Mouse (Mus musculus) frontal cortex, postnatal 36 days (tissue): Measurements from ENCODE around the gene Frem1.

Experiments
- DNase-seq, 2 experiments: peaks; one replicate each; pipeline ENCODE4 v3.0.0; 2022; ENCODE audit warnings: low spot score in 2 of 2

Frem1 gene

DNA sequence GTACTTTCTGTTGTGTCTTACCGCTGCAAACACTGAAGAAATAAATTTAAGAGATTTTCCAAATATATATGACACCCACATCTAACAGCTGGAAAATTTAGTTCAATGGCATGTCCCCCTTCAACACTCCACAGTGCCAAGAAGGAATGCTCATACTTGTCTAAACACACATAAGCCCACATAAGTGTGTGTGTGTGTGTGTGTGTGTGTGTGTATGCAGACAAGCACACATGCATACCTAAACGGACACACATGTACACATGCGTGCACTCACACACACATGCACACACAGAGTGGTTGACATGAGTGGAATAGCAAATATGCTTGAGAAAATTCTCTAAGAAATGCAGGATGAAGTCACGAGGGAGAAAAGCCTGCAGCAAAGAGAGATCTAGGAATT is 179.6 kb downstream of the Frem1 start:
- no peak for DNase-seq

DNA sequence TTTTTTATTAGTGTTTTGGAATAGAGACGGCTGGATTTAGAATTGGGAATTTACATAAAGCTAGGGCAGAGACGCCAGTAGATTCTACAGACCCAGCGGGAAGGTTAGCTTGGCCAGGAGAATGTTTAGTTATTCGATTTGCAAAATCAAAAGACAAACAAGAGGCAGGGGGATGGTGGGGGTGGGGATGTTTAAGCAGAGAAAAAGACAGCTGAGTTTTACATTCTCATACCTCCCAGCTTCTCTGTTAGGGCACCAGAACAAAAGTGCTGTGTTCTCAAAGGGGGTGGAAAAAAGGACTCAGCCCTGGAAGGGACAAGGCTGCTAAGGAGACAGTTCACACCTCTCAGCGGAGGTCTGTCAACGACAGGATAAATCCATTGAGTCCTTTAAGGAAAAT is 180.0 kb downstream of the Frem1 start:
- no peak for DNase-seq

DNA sequence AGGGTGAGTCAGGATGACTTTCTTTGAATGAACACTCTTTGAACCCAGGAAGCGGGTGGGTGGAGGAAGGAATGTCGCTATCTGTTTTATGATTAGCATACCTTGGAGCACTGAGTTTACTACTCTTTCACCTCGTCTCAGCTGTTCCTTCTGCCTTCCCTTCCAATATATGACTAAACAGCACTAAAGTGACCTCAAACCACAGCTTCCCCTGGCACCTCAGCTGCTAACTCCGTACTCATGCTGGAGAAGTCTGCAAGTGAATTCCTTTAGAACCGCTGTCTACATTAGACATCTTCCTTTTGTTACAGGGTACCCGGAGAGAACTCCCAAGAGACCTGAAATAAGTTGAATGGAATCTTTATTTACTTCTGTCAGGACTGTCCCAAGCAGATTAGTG is 181.2 kb downstream of the Frem1 start:
- DNase-seq: no peak

DNA sequence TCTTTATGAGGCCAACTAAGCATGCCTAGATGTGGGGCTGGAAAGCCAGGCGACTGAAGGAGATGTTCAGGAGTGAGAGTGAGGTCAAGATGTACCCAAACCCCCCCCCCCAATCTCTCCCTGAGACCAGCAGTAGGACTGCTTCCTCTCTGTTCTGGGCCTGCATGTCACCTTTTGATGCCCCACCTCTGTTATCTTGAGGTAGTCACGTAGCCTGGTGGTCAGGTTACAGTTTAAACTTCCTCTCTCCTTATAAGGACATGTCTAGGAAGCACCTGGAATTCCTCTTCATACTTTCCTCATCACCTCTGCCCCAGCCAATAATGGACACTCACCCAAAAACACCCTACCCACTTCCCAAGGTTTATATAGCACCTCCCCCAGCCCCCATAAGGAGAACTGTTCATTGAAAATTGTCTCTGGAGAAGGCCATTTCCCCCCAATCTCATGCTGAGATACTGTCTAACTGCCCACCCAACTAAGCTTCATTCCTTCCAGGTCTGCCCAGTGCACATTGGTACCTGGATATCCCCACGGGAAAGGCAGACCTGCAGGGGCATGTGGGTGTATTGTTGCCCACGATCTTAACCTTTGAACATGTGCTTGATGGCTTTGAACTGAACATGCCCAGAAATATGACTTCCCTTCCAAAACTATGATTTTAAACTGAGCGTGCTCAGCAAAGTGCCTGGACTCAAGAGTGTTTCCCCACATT is 184.3 kb downstream of the Frem1 start:
- DNase-seq: no peak

DNA sequence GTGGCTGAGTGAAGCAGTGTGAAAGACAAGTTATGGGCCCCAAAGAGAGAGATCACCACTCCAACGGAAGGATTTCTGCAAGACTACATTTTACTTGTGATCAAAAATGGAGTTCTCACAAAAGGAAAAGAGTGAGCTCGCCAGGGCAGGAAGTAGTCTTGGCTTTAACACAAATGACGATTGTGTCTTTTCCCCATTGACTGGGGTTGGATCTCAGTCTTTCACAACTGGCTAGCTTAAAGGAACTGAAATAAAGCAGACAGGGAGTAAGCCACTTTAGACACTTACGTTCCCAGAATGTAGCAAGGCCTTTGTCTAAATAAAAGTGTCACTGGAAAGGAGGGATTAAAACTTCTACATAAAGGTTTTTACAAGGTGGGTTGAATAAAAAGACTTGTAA is 185.0 kb downstream of the Frem1 start:
- DNase-seq: no peak

GRCm38 (mm10) chr4:82864974-82865699 is 187.0 kb downstream of the Frem1 start:
- DNase-seq: no peak

- DNase-seq: no peak
Measured at GRCm38 (mm10) chr4:82863316-82863715, 188.8 kb downstream of the Frem1 start.

DNA sequence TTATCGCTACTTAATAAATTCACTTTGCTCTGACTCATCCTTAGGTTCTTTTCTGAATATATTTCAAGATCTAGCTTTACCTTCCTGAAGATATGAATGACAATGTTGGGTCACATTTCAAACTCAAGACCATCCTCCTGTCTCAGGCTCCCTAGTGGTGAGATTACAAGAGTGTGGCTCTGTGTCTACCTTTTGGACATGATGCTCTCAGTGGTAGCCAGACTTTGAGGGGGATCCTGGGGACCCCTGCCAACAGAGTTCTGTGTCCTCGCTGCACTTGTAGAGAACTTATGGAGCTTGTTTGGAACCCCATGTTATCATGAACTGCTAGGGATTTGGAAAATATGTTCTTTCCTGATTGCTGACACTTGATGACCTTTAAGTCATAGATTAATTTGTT is 190.7 kb downstream of the Frem1 start:
- DNase-seq: no peak

GRCm38 (mm10) chr4:82860566-82860965 is 191.6 kb downstream of the Frem1 start:
- DNase-seq: no peak

- DNase-seq: peak; percentile 81 to 87
Measured at GRCm38 (mm10) chr4:82859131-82860125, 192.7 kb downstream of the Frem1 start, which contains the start of gene Zdhhc21. TSS of gene Zdhhc21 (minus strand) at chr4:82859958.

GRCm38 (mm10) chr4:82858431-82859010 is 193.6 kb downstream of the Frem1 start:
- no peak for DNase-seq

DNA sequence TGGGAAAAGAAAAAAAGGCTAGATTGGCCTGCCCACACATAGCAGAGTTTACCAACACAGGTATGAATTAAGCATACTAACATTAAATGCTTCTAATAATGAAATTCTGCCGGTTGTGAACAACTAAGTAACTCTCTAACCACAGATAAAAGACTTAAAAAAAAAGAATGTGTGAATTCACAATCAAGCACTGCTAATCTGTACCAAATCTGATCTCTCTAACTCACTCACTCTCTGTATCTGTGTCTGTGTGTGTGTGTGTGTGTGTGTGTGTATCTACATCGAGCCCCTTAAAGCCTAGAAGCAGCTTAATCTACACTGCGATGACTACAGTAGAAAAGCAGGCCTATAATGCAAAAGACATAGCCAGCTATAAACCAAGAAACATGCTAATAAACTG is 195.2 kb downstream of the Frem1 start:
- no peak for DNase-seq

GRCm38 (mm10) chr4:82853809-82854208 is 198.3 kb downstream of the Frem1 start:
- DNase-seq: no peak

GRCm38 (mm10) chr4:82848552-82849234 is 203.4 kb downstream of the Frem1 start:
- no peak for DNase-seq
